Mouse (Mus musculus): ENCODE results near the gene Col4a1. TPM values are rescaled to one million over a fixed set of nuclear protein-coding genes. Genes with fewer than 3 reads are reported as not detected.

The Col4a1 gene
- polyA plus RNA-seq, 1 experiment from 2014 or later: 68.6 TPM

DNA sequence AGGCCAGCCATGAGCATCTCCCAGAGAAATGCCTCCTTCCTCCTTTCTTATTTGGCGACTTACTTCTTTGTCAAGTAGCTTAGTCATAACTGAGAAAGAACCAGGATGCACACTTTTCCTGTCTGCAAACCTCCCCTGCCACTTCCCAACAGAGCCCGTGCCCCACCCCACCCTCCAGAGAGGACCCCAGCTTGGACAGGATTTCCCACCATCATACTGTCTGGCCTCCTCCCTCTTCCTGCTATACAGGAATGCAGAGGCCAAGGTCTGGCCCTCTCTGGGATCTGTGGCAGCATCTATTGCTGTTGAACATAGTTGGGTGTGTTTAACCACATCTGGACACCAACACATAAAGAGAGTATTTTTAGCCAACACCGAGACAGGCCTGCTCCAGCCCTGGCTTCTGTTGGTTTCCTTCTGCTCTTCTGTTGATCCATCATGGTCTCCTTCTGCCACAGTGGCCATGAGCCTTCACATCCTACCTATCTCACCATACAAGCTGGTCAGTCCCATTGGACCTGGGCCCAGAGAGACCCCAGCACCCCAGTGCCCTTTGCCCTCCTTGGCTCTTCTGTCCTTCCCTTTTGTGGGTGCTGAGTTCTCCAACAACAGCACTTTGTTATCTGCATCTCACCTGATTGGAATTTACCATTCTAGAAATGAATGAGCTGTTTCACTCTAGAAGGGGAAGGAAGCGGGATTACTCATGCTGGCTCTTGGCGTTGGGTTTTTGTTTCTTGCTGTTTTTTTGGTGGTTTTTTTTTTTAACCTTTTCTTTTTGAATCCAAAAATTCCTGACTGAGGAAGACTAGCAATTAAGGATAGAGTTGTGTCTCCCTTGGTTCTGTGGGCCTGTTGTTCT, 10.3 kb upstream of the Col4a1 start:
- H3K4me2 ChIP-seq (ENCODE audit: low read length): no peak overlapping the region
- WGBS: 88% methylated on average over 5 of the region's 5 CpGs
- H3K36me3 ChIP-seq (ENCODE audit: control insufficient read depth, insufficient read depth, low read length): no peaks in the 10 kb centered on the region
- H3K9ac ChIP-seq (ENCODE audit: low read depth, low read length): no peak overlapping the region
- no peak overlapping the region for H3K27ac ChIP-seq (ENCODE audit: low read depth, low read length)
- no peak overlapping the region for H3K4me3 ChIP-seq (ENCODE audit: low read length)
- no peaks in the 10 kb centered on the region for H3K9me3 ChIP-seq (ENCODE audit: control insufficient read depth, low read length)
- ATAC-seq: no peak
- H3K4me1 ChIP-seq (ENCODE audit: control insufficient read depth, insufficient read depth, low read depth, low read length): peaks cover 4% of the 10 kb centered on the region; the same call in 1 of the 2 replicates
- no peaks in the 10 kb centered on the region for H3K27me3 ChIP-seq (replicated peaks; ENCODE audit: control insufficient read depth, insufficient read depth, low read length)

DNA sequence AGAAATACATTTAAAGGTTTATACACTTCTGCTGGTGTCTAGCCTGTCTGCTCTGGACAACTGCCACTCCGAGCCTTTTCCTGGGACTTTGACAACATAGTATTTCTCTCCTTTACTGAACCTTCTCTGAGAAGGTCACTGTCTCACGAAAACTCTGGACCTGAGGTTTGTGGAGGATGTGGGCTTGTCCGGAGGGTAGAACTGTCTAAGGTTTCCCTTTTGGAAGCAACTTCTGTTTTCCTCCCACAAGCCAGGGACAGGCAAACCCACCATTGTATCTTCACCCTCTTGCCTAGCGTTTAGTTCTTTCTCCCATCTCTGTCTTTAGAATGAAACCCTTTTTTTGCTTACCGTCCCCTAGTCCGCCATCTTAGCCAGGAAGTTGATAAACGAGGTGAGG, 9.2 kb upstream of the Col4a1 start:
- no peak overlapping the region for H3K9ac ChIP-seq (ENCODE audit: low read depth, low read length)
- peaks cover 1% of the 10 kb centered on the region; the same call in 1 of the 2 replicates for H3K27me3 ChIP-seq (replicated peaks; ENCODE audit: control insufficient read depth, insufficient read depth, low read length)
- no peak for ATAC-seq
- H3K4me3 ChIP-seq (ENCODE audit: low read length): no peak overlapping the region
- no peak overlapping the region for H3K4me2 ChIP-seq (ENCODE audit: low read length)
- peaks cover 4% of the 10 kb centered on the region; the same call in 1 of the 2 replicates for H3K4me1 ChIP-seq (ENCODE audit: control insufficient read depth, insufficient read depth, low read depth, low read length)
- WGBS: 90% methylated on average over 7 of the region's 7 CpGs
- H3K36me3 ChIP-seq (ENCODE audit: control insufficient read depth, insufficient read depth, low read length): no peaks in the 10 kb centered on the region
- no peaks in the 10 kb centered on the region for H3K9me3 ChIP-seq (ENCODE audit: control insufficient read depth, low read length)
- no peak overlapping the region for H3K27ac ChIP-seq (ENCODE audit: low read depth, low read length)

DNA sequence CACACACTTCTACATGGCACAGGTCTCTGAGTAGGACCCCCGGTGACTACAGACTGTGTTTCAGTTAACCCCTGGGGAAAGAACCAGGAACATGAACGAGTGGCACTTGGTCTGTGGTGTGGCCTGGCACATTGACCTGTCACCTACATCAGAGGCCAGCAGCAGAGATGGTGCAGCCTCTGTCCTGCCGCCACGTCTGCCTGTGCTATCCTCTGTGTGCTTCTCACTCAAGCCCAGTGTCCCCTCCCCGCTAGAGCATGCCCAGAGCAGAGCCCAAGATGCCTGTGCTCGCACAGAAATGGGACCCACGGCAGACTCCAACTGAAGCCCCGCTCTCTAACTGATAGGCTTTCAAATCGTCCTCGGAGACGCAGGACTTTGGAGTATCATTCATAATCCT, 6.8 kb upstream of the Col4a1 start:
- no peak for ATAC-seq
- Histone ChIP-seq H3K4me1 (ENCODE audit: control insufficient read depth, insufficient read depth, low read depth, low read length) (no peaks in the 10 kb centered on the region), H3K36me3 (ENCODE audit: control insufficient read depth, insufficient read depth, low read length) (no peaks in the 10 kb centered on the region), H3K27ac (ENCODE audit: low read depth, low read length) (no peak overlapping the region), H3K4me3 (ENCODE audit: low read length) (no peak overlapping the region), H3K27me3 (replicated peaks; ENCODE audit: control insufficient read depth, insufficient read depth, low read length) (peaks cover 11% of the 10 kb centered on the region), H3K4me2 (ENCODE audit: low read length) (no peak overlapping the region), H3K9me3 (ENCODE audit: control insufficient read depth, low read length) (no peaks in the 10 kb centered on the region), H3K9ac (ENCODE audit: low read depth, low read length) (no peak overlapping the region)
- 86% methylated on average over 11 of the region's 11 CpGs for WGBS

DNA sequence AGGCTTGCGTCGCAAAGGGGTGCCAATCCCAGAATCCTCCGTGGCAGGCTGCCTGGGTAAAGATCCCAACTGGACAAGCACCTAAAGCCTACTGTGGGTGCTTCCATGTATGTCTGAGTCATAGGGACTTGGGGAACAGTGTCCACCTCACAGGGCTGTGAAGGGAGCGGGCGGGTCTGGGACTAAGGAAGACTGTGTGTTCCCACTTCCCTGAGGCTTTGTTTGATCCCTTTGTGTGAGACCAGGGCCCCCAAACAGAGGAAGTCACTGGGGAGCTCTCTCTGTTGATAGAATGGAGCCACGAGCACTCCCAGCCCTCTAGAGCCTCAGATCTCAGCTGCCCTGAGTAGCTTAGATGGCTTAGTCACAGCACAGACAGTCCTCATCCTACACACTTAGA, 3.5 kb upstream of the Col4a1 start:
- 75% methylated on average over 6 of the region's 6 CpGs for WGBS
- H3K4me2 ChIP-seq (ENCODE audit: low read length): no peak overlapping the region

DNA sequence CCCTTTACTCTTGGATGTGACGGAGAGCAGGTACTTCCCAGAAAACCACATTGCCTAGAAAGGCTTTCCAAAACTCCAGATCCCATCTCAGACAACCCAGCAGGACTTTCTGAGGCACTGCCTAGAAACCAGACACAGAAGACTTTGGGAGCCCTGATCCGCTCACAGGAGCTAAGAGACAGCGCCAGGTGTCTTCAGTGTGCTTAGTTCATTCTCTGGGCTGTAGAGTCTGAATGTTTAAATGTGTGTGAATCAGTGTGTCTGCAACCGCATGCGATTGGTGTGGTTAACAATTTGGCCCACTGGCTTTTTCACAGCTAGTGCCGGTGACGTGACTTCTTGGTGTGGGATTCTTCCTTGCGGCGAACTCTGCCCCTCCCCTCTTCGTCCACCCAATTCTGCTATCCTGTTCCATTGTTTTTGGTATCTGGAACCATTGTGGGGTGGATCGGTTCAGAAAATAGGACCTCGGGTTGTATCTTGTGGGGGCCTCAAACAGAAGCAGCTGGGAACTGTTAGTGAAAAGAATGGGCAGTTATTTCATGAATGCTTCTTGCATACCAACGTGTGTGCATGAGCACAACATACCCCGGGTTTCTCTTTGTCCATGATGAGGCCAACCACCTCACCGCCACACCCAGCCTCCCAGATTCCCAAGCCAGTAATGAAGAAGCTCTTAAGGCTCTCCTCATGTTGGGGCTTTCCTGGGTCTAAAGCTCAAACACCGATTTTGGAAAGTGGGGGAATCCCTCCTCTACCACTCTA, 2.7 kb upstream of the Col4a1 start:
- Histone ChIP-seq H3K9me3 (ENCODE audit: control insufficient read depth, low read length) (no peaks in the 10 kb centered on the region), H3K9ac (ENCODE audit: low read depth, low read length) (no peak overlapping the region), H3K4me3 (ENCODE audit: low read length) (no peak overlapping the region), H3K27me3 (replicated peaks; ENCODE audit: control insufficient read depth, insufficient read depth, low read length) (peaks cover 16% of the 10 kb centered on the region), H3K27ac (ENCODE audit: low read depth, low read length) (no peak overlapping the region), H3K36me3 (ENCODE audit: control insufficient read depth, insufficient read depth, low read length) (no peaks in the 10 kb centered on the region), H3K4me1 (ENCODE audit: control insufficient read depth, insufficient read depth, low read depth, low read length) (peaks cover 17% of the 10 kb centered on the region), H3K4me2 (ENCODE audit: low read length) (peak overlapping the region; percentile 2; the same call in 1 of the 2 replicates)
- 69% methylated on average over 16 of the region's 16 CpGs for WGBS
- ATAC-seq: no peak

More for the DNA sequence above, 3.5 kb upstream of the Col4a1 start:
- Histone ChIP-seq H3K9me3 (ENCODE audit: control insufficient read depth, low read length) (no peaks in the 10 kb centered on the region), H3K27me3 (replicated peaks; ENCODE audit: control insufficient read depth, insufficient read depth, low read length) (peaks cover 16% of the 10 kb centered on the region), H3K9ac (ENCODE audit: low read depth, low read length) (no peak overlapping the region), H3K4me3 (ENCODE audit: low read length) (no peak overlapping the region), H3K4me1 (ENCODE audit: control insufficient read depth, insufficient read depth, low read depth, low read length) (peaks cover 17% of the 10 kb centered on the region), H3K36me3 (ENCODE audit: control insufficient read depth, insufficient read depth, low read length) (no peaks in the 10 kb centered on the region), H3K27ac (ENCODE audit: low read depth, low read length) (no peak overlapping the region)
- ATAC-seq: no peak

DNA sequence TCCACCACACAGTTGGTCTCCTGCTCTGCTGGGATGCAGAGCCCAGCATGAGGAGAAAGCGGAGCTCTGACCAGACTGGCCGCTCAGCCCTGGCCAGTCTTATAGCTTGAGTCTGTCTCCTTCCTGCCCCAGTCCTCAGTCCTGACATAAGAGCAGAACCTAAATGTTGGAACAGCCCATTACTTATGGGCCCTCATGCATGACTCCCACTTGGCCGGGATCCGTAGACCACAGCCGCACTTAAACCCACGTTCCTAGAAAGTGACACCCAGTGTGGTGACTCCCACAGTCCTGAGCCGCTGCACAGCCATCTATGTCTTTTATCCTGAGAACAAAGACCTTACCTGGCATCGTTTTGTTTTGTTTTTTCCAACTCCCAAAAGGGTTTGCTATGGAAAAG, 2.0 kb upstream of the Col4a1 start:
- Histone ChIP-seq H3K27ac (ENCODE audit: low read depth, low read length) (no peak overlapping the region), H3K27me3 (replicated peaks; ENCODE audit: control insufficient read depth, insufficient read depth, low read length) (peaks cover 21% of the 10 kb centered on the region), H3K9me3 (ENCODE audit: control insufficient read depth, low read length) (no peaks in the 10 kb centered on the region), H3K9ac (ENCODE audit: low read depth, low read length) (no peak overlapping the region), H3K4me2 (ENCODE audit: low read length) (peak overlapping the region; percentile 18), H3K4me3 (ENCODE audit: low read length) (no peak overlapping the region), H3K36me3 (ENCODE audit: control insufficient read depth, insufficient read depth, low read length) (no peaks in the 10 kb centered on the region), H3K4me1 (ENCODE audit: control insufficient read depth, insufficient read depth, low read depth, low read length) (peaks cover 17% of the 10 kb centered on the region)
- ATAC-seq: no peak
- 76% methylated on average over 8 of the region's 8 CpGs for WGBS

DNA sequence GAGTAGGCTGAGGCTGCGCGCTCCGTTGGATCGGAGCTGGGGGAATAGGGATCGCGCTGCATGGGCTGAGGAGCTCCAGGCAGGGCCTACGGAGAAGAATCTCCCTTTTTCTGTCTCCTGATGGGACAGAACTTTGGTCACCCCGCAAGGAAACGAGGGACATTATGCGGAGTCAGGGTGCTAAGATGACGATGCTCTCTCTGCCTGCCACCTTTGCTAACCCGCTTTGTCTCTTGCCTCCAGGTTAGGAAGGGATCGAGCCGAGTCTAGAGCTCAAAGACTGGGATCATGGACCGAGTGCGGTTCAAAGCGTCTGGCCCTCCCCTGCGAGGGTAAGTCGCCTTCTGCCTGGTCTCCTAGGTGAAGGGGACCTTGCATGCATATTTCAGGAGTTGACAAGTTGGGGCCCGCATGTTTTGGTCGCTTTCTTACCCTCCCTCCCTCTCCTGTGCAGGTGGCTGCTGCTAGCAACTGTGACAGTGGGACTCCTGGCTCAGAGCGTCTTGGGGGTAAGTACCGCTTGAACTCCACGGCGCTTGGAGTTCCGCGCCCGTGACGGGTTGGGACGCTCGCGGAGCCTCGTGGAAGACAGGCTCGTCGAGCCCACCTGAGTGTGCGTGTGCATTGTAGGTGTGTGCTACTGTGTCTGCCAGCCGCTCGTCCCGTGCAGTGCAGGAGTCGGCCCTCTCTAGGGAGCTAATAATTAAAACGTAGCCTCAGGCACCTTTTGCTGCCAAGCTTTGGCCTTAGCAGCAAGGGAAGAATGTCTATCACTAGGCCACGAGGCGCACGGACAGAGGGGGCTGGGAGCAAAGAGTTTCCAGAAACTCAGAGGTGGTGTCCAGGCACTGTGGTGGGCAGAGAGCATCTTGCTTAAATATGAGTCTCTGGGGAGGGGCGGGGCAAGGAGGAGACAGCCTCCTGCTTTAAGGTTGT, 818 bp upstream of the Col4a1 start:
- peak; percentile 41 for ATAC-seq
- peak overlapping the region; percentile 76 for H3K9ac ChIP-seq (ENCODE audit: low read depth, low read length)
- no peaks in the 10 kb centered on the region for H3K36me3 ChIP-seq (ENCODE audit: control insufficient read depth, insufficient read depth, low read length)
- H3K4me2 ChIP-seq (ENCODE audit: low read length): peak overlapping the region; percentile 87
- 2% methylated on average over 45 of the region's 45 CpGs for WGBS
- H3K27ac ChIP-seq (ENCODE audit: low read depth, low read length): peak overlapping the region; percentile 21; the same call in 1 of the 2 replicates
- no peaks in the 10 kb centered on the region for H3K9me3 ChIP-seq (ENCODE audit: control insufficient read depth, low read length)
- peaks cover 21% of the 10 kb centered on the region for H3K27me3 ChIP-seq (replicated peaks; ENCODE audit: control insufficient read depth, insufficient read depth, low read length)
- peaks cover 17% of the 10 kb centered on the region for H3K4me1 ChIP-seq (ENCODE audit: control insufficient read depth, insufficient read depth, low read depth, low read length)
- H3K4me3 ChIP-seq (ENCODE audit: low read length): peak overlapping the region; percentile 70

DNA sequence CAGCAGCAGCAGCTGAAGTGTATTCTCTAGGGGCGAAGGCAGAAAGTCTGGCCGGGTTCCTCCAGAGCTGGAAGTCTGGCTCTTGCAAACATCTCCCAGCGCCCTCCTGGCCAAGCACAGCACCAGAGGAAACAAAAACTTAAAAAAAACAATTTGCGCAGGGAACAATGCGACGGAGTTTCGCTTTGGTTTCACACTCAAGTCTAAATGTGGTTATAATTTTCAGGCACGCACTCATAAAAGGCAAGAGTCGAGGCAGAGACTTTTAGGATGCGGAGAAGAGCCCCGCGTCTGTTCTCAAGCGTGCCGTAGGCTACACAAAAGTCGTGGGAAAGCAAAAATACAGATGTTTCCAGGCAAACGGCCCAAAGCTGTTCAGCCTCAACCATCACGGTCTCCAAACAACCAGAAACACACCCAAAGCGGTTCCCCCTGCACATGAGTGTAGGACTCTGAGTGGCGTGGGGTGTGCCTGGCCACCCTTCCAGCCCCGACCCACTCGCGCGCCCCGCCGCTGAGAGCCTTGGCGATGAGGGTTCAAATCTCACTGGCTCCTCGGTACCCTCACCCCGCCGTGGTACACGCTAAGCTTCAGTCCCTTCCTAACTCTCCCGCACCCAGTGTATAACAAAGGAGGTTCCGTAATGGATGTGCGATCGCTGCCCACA, 811 bp downstream of the Col4a1 start:
- peak overlapping the region; percentile 70 for H3K4me3 ChIP-seq (ENCODE audit: low read length)
- 2% methylated on average over 34 of the region's 34 CpGs for WGBS
- H3K36me3 ChIP-seq (ENCODE audit: control insufficient read depth, insufficient read depth, low read length): no peaks in the 10 kb centered on the region
- no peaks in the 10 kb centered on the region for H3K9me3 ChIP-seq (ENCODE audit: control insufficient read depth, low read length)
- peak overlapping the region; percentile 87 for H3K4me2 ChIP-seq (ENCODE audit: low read length)
- H3K9ac ChIP-seq (ENCODE audit: low read depth, low read length): peak overlapping the region; percentile 76
- peak; percentile 46 for ATAC-seq
- H3K27ac ChIP-seq (ENCODE audit: low read depth, low read length): peak overlapping the region; percentile 65; the same call in 1 of the 2 replicates
- H3K27me3 ChIP-seq (replicated peaks; ENCODE audit: control insufficient read depth, insufficient read depth, low read length): peaks cover 20% of the 10 kb centered on the region
- peaks cover 17% of the 10 kb centered on the region for H3K4me1 ChIP-seq (ENCODE audit: control insufficient read depth, insufficient read depth, low read depth, low read length)

Data from hindbrain, embryonic 16.5 days (tissue).